Mouse (Mus musculus) liver, embryonic 14.5 days (tissue): ENCODE measurements around the gene Tmco1.

Experiments used
- CTCF ChIP-seq: IDR thresholded peaks from 2 replicates; pipeline ENCODE4 v1.5.1; 2016; ENCODE audit warnings: antibody characterized with exemption, low read depth, control low read depth
- EP300 ChIP-seq: IDR thresholded peaks from 2 replicates; pipeline ENCODE4 v1.6.1; 2016; ENCODE audit warnings: antibody characterized with exemption, low read depth

- TF ChIP-seq CTCF: no peak
- no peak for TF ChIP-seq EP300
These were observed 28.2 kb downstream of the Tmco1 start for GRCm38 (mm10) chr1:167336398-167336797.
